Mouse (Mus musculus) liver, embryonic 11.5 days (tissue): ENCODE measurements around the gene Dlg2. TPM values are rescaled to one million over a fixed set of nuclear protein-coding genes. Genes with fewer than 3 reads are reported as not detected.

Experiments
- ATAC-seq: fragments of 200-750 bp; cut with Nextera tagmentation; replicated peaks from 2 replicates; pipeline ENCODE4 v1.8.0; 2017; ENCODE audit warnings: moderate number of reproducible peaks, mild to moderate bottlenecking, moderate TSS enrichment, moderate library complexity; ENCODE audit not compliant: low FRiP score
- DNase-seq: peaks from one replicate; pipeline ENCODE4 v3.0.0-alpha.2; 2017; ENCODE audit warnings: low spot score
- H3K27ac ChIP-seq: fragments of 300-500 bp; sonication (generic); 2 replicates; pipeline ENCODE4 v1.5.1; 2014; ENCODE audit warnings: mild to moderate bottlenecking, low read depth, low read length, control low read depth
- H3K27me3 ChIP-seq: fragments of 300-500 bp; sonication (generic); replicated peaks from 2 replicates; pipeline ENCODE4 v1.6.1; 2014; ENCODE audit warnings: low read length, mixed read lengths; ENCODE audit not compliant: control insufficient read depth, insufficient read depth
- H3K36me3 ChIP-seq: fragments of 300-500 bp; sonication (generic); 2 replicates; pipeline ENCODE4 v1.6.1; 2014; ENCODE audit warnings: mild to moderate bottlenecking, low read length, moderate library complexity, mixed read lengths; ENCODE audit not compliant: control insufficient read depth, insufficient read depth
- H3K4me1 ChIP-seq: fragments of 300-500 bp; sonication (generic); replicated peaks from 2 replicates; pipeline ENCODE4 v1.6.1; 2014; ENCODE audit warnings: low read length, mixed read lengths; ENCODE audit not compliant: control insufficient read depth, insufficient read depth
- H3K4me2 ChIP-seq: fragments of 300-500 bp; sonication (generic); 2 replicates; pipeline ENCODE4 v1.6.1; 2014; ENCODE audit warnings: mild to moderate bottlenecking, control low read depth, moderate library complexity
- H3K4me3 ChIP-seq: fragments of 300-500 bp; sonication (generic); 2 replicates; pipeline ENCODE4 v1.5.1; 2014; ENCODE audit warnings: low read depth, low read length, control low read depth
- H3K9ac ChIP-seq: fragments of 300-500 bp; sonication (generic); 2 replicates; pipeline ENCODE4 v1.6.1; 2014; ENCODE audit warnings: low read depth, low read length, control low read depth
- H3K9me3 ChIP-seq: fragments of 300-500 bp; sonication (generic); 2 replicates; pipeline ENCODE4 v1.6.1; 2016; ENCODE audit warnings: low read length, inconsistent platforms, mixed read lengths; ENCODE audit not compliant: control insufficient read depth
- WGBS: fragments of 180-500 bp; shearing (Covaris S2); extraction: QIAGEN DNeasy Blood & Tissue Kit; methylation state at CpG from one replicate; pipeline ENCODE4 v1.1.7; 2014; 5-methylcytosine and 5-hydroxymethylcytosine counted together
- polyA plus RNA-seq: library from polyadenylated mRNA; unstranded; fragments of >200 nt; fragmentation: Nextera tagmentation; extraction: Ambion mirVana; gene quantifications from 2 replicates; pipeline ENCODE4 v1.2.1, GENCODE M21; 2014

Dlg2 gene
- polyA plus RNA-seq, 1 experiment from 2014 or later = 0.96 TPM

- H3K27me3 ChIP-seq = no peaks in the 10 kb centered on the region
- no peak for ATAC-seq
- H3K36me3 ChIP-seq = no peaks in the 10 kb centered on the region
- no peak for DNase-seq
- H3K4me2 ChIP-seq = no peak overlapping the region
- no peak overlapping the region for H3K9ac ChIP-seq
- 51% methylated on average over 2 of the region's 2 CpGs for WGBS
- no peak overlapping the region for H3K27ac ChIP-seq
- no peak overlapping the region for H3K4me3 ChIP-seq
- H3K9me3 ChIP-seq = no peaks in the 10 kb centered on the region
- H3K4me1 ChIP-seq = no peaks in the 10 kb centered on the region
These were observed 1659.2 kb downstream of the Dlg2 start for GRCm38 (mm10) chr7:92135624-92136023.

GRCm38 (mm10) chr7:92140051-92140817 lies 1663.8 kb downstream of the Dlg2 start:
- no peak overlapping the region for H3K4me2 ChIP-seq
- no peaks in the 10 kb centered on the region for H3K36me3 ChIP-seq
- H3K4me3 ChIP-seq = no peak overlapping the region
- no peak overlapping the region for H3K9ac ChIP-seq
- ATAC-seq = no peak
- no peaks in the 10 kb centered on the region for H3K9me3 ChIP-seq
- H3K27ac ChIP-seq = no peak overlapping the region
- no peaks in the 10 kb centered on the region for H3K4me1 ChIP-seq
- no peak for DNase-seq
- no peaks in the 10 kb centered on the region for H3K27me3 ChIP-seq
- WGBS = 67% methylated on average over 9 of the region's 9 CpGs

- 76% methylated on average over 1 of the region's 1 CpGs for WGBS
- H3K4me1 ChIP-seq = no peaks in the 10 kb centered on the region
These were observed 1671.0 kb downstream of the Dlg2 start for GRCm38 (mm10) chr7:92147499-92147898.

GRCm38 (mm10) chr7:92150768-92151167 lies 1674.3 kb downstream of the Dlg2 start:
- 58% methylated on average over 3 of the region's 3 CpGs for WGBS
- H3K4me3 ChIP-seq = no peak overlapping the region
- no peak overlapping the region for H3K27ac ChIP-seq
- no peaks in the 10 kb centered on the region for H3K4me1 ChIP-seq
- H3K27me3 ChIP-seq = no peaks in the 10 kb centered on the region
- H3K36me3 ChIP-seq = no peaks in the 10 kb centered on the region
- H3K9ac ChIP-seq = no peak overlapping the region
- H3K4me2 ChIP-seq = no peak overlapping the region
- no peak for ATAC-seq
- no peaks in the 10 kb centered on the region for H3K9me3 ChIP-seq
- no peak for DNase-seq

More at GRCm38 (mm10) chr7:92147499-92147898, 1671.0 kb downstream of the Dlg2 start:
- H3K4me3 ChIP-seq = no peak overlapping the region
- H3K9ac ChIP-seq = no peak overlapping the region
- H3K4me2 ChIP-seq = no peak overlapping the region
- H3K36me3 ChIP-seq = no peaks in the 10 kb centered on the region
- H3K27me3 ChIP-seq = no peaks in the 10 kb centered on the region
- no peak overlapping the region for H3K27ac ChIP-seq
- H3K9me3 ChIP-seq = no peaks in the 10 kb centered on the region
- ATAC-seq (no peak), DNase-seq (no peak)

GRCm38 (mm10) chr7:92154603-92155002 lies 1678.1 kb downstream of the Dlg2 start:
- H3K4me1 ChIP-seq = no peaks in the 10 kb centered on the region
- no peak for DNase-seq
- H3K4me3 ChIP-seq = no peak overlapping the region
- H3K27me3 ChIP-seq = no peaks in the 10 kb centered on the region
- H3K27ac ChIP-seq = no peak overlapping the region
- H3K4me2 ChIP-seq = no peak overlapping the region
- no peaks in the 10 kb centered on the region for H3K36me3 ChIP-seq
- no peak for ATAC-seq
- no peaks in the 10 kb centered on the region for H3K9me3 ChIP-seq
- H3K9ac ChIP-seq = no peak overlapping the region

GRCm38 (mm10) chr7:92163150-92163549 lies 1686.7 kb downstream of the Dlg2 start:
- ATAC-seq (no peak), DNase-seq (no peak)
- H3K4me1 ChIP-seq = no peaks in the 10 kb centered on the region
- no peak overlapping the region for H3K4me3 ChIP-seq
- no peaks in the 10 kb centered on the region for H3K9me3 ChIP-seq
- H3K9ac ChIP-seq = no peak overlapping the region
- no peaks in the 10 kb centered on the region for H3K27me3 ChIP-seq
- no peaks in the 10 kb centered on the region for H3K36me3 ChIP-seq
- no peak overlapping the region for H3K27ac ChIP-seq
- WGBS = 82% methylated on average over 2 of the region's 2 CpGs
- H3K4me2 ChIP-seq = no peak overlapping the region

- Histone ChIP-seq H3K9ac (no peak overlapping the region), H3K27me3 (no peaks in the 10 kb centered on the region), H3K36me3 (no peaks in the 10 kb centered on the region), H3K27ac (no peak overlapping the region), H3K4me3 (no peak overlapping the region), H3K9me3 (no peaks in the 10 kb centered on the region), H3K4me2 (no peak overlapping the region), H3K4me1 (no peaks in the 10 kb centered on the region)
- WGBS = 75% methylated on average over 2 of the region's 2 CpGs
- ATAC-seq (no peak), DNase-seq (no peak)
These were observed 1687.8 kb downstream of the Dlg2 start for GRCm38 (mm10) chr7:92164316-92164715.

GRCm38 (mm10) chr7:92164875-92165518 lies 1688.5 kb downstream of the Dlg2 start:
- WGBS = 84% methylated on average over 6 of the region's 6 CpGs
- Histone ChIP-seq H3K27ac (no peak overlapping the region), H3K36me3 (no peaks in the 10 kb centered on the region), H3K9me3 (no peaks in the 10 kb centered on the region), H3K9ac (no peak overlapping the region), H3K4me1 (no peaks in the 10 kb centered on the region), H3K4me2 (no peak overlapping the region), H3K4me3 (no peak overlapping the region), H3K27me3 (no peaks in the 10 kb centered on the region)
- ATAC-seq (no peak), DNase-seq (no peak)

GRCm38 (mm10) chr7:92180029-92180428 lies 1703.6 kb downstream of the Dlg2 start:
- peak overlapping the region; percentile 61; the same call in 1 of the 2 replicates for H3K4me2 ChIP-seq
- no peak overlapping the region for H3K27ac ChIP-seq
- H3K36me3 ChIP-seq = no peaks in the 10 kb centered on the region
- DNase-seq (no peak), ATAC-seq (no peak)
- 40% methylated on average over 5 of the region's 5 CpGs for WGBS
- no peaks in the 10 kb centered on the region for H3K4me1 ChIP-seq
- no peaks in the 10 kb centered on the region for H3K9me3 ChIP-seq
- H3K9ac ChIP-seq = no peak overlapping the region
- H3K27me3 ChIP-seq = peaks cover 19% of the 10 kb centered on the region
- H3K4me3 ChIP-seq = 0 out of 2 replicates have a peak overlapping the region, but pooled peaks have one; percentile 36
